Mouse (Mus musculus) layer of hippocampus, adult 9-10 months (tissue): ENCODE results near the gene Foxo3.
A peak's percentile ranks its signal among the peaks of the same experiment; 100 is the strongest.

ENCODE experiments used
- DNase-seq: peaks from one replicate; pipeline ENCODE4 v3.0.0; 2022; ENCODE audit warnings: low spot score

Gene Foxo3

GRCm38 (mm10) chr10:42276507-42277345, at the start of gene Foxo3:
TSS of gene Foxo3 (minus strand) at chr10:42276755.
- DNase-seq = peak; percentile 56

GRCm38 (mm10) chr10:42325305-42325704, 48.8 kb upstream of the Foxo3 start:
- DNase-seq = no peak

GRCm38 (mm10) chr10:42323978-42324377, 47.4 kb upstream of the Foxo3 start:
- DNase-seq = no peak

GRCm38 (mm10) chr10:42313222-42313786, 36.7 kb upstream of the Foxo3 start:
- no peak for DNase-seq

- DNase-seq = no peak
Measured at GRCm38 (mm10) chr10:42312557-42312956, 36.0 kb upstream of the Foxo3 start.

- no peak for DNase-seq
Measured at GRCm38 (mm10) chr10:42308687-42308987, 32.1 kb upstream of the Foxo3 start.

- DNase-seq = peak; percentile 64
Measured at GRCm38 (mm10) chr10:42307980-42308686, 31.6 kb upstream of the Foxo3 start.

- DNase-seq = no peak
Measured at GRCm38 (mm10) chr10:42306422-42306821, 29.9 kb upstream of the Foxo3 start.

GRCm38 (mm10) chr10:42300805-42301204, 24.2 kb upstream of the Foxo3 start:
- no peak for DNase-seq

- no peak for DNase-seq
Measured at GRCm38 (mm10) chr10:42299967-42300366, 23.4 kb upstream of the Foxo3 start.

- DNase-seq = no peak
Measured at GRCm38 (mm10) chr10:42299426-42299825, 22.9 kb upstream of the Foxo3 start.

GRCm38 (mm10) chr10:42297954-42298353, 21.4 kb upstream of the Foxo3 start:
- no peak for DNase-seq

GRCm38 (mm10) chr10:42297109-42297508, 20.6 kb upstream of the Foxo3 start:
- DNase-seq = no peak

- no peak for DNase-seq
Measured at GRCm38 (mm10) chr10:42296559-42296958, 20.0 kb upstream of the Foxo3 start.

GRCm38 (mm10) chr10:42295028-42295427, 18.5 kb upstream of the Foxo3 start:
- DNase-seq = no peak

GRCm38 (mm10) chr10:42294392-42294791, 17.8 kb upstream of the Foxo3 start:
- DNase-seq = no peak

- no peak for DNase-seq
Measured at GRCm38 (mm10) chr10:42293877-42294276, 17.3 kb upstream of the Foxo3 start.

GRCm38 (mm10) chr10:42291360-42291759, 14.8 kb upstream of the Foxo3 start:
- DNase-seq = no peak

- no peak for DNase-seq
Measured at GRCm38 (mm10) chr10:42287666-42288065, 11.1 kb upstream of the Foxo3 start.

GRCm38 (mm10) chr10:42278307-42278850, 1.8 kb upstream of the Foxo3 start:
- DNase-seq = no peak

- peak; percentile 98 for DNase-seq
Measured at GRCm38 (mm10) chr10:42277476-42278306, 1.1 kb upstream of the Foxo3 start.
